Mouse (Mus musculus) kidney, postnatal 36 days (tissue): ENCODE data around the gene Sephs2.
"Not testable (repeated sequence)": the region's sequence is repeated elsewhere in the genome, so short reads cannot be mapped to it uniquely, and the experiment has no call there.

Experiments used
- DNase-seq, 2 experiments: peaks; one replicate each; pipeline ENCODE4 v3.0.0; 2021 to 2022; ENCODE audit warnings: mixed read lengths in 2 of 2

Sephs2 gene

GRCm38 (mm10) chr7:127270256-127270655, 3.6 kb downstream of the Sephs2 start:
- DNase-seq, result no peak

DNA sequence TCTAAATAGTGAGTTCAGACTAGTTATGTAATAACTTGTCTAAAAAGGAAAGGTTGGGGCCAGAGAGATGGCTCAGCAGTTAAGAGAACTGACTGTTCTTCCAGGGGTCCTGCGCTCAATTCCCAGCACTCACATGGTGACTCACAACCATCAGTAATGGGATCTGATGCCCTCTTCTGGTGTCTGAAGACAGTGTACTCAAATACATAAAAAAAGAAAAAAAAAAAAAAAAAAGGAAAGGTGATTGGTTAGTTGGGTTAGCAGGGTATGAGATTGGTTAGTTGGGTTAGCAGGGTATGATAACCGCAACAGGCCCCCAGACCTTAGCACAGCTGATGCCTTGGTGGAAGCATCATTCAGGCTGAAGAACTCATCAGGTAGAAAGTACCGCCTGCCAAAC, 10.3 kb downstream of the Sephs2 start:
- DNase-seq, result no peak

- no peak for DNase-seq
Observed at GRCm38 (mm10) chr7:127262218-127262961, 11.5 kb downstream of the Sephs2 start.

DNA sequence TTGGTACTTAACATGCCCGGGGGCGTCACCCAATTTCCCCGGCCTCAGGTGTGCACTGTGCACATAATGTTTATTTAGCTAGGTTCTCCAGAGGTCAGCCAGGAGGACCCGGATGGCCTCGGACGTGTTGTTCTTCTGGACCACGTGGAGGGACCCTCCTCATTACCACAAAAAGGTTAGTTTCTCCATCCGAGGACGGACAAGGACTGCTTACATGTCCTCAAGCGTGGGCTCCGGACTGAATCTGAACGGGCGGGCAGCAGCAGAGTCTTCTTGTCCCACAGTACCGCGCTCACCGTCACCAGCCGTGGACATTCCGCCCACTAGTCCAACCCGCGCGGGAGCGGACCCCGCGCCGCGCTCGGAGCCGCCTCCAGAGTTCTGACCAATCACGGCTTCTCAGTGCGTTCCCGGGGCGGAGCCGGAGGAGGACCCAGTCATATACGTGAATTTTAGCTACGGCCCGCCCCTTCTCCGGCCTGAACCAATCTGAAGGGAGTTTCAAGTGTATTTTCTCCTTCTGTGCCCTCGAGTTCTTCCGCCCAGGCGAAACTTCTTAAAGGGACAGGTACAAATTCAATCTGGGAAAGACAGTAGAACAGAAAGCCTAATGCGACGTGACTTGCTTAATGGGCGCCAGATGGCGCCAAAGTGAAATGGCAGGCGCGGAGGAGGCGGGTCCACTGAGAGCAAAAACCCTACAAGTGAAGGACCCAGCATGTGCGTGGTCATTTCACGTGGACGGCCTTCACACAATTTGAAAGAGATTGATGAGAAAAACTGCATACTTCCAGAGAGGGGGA, 13.3 kb downstream of the Sephs2 start, which contains the start of gene Dctpp1:
Gene Dctpp1, minus strand, starts transcription at position 401 of the 803 bp plus-strand sequence.
- peak; percentile 98 to 99 for DNase-seq

DNA sequence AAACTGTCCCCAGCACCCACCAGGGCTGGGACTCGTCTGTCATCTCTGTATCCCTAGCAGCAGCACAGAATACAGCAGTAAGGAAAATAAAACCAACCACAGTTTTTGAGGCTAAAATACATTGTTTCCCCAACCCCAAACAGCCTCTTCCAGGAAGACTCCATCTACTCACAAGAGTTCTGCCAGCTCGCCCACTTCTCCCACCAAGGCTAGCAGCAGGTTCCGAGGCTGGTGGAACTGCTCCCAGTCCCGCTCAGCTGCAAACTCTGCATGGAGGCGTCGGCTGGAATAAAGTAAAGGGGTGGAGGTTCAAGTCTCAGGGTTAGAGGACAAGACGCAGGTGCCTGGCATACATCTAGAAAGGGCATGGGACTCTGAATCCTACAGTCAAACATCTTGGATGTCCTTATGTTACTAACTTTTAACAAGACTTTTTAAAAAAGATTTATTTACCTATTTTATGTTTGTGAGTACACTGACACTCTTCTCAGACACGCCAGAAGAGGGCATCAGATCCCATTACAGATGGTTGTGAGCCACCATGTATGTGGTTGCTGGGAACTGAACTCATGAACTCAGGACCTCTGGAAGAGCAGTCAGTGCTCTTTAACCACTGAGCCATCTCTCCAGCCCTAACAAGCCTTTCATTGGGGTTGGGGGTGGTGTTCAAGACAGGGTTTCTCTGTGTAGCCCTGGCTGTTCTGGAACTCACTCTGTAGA, 14.5 kb downstream of the Sephs2 start:
- no peak for DNase-seq

GRCm38 (mm10) chr7:127256518-127256917, 17.3 kb downstream of the Sephs2 start:
- no peak for DNase-seq

- DNase-seq, result no peak
Observed at GRCm38 (mm10) chr7:127255965-127256364, 17.9 kb downstream of the Sephs2 start.

GRCm38 (mm10) chr7:127255008-127255407, 18.8 kb downstream of the Sephs2 start:
- DNase-seq, result no peak

- DNase-seq, result peak; percentile 95 to 97
Observed at GRCm38 (mm10) chr7:127253821-127254769, 19.8 kb downstream of the Sephs2 start.

DNA sequence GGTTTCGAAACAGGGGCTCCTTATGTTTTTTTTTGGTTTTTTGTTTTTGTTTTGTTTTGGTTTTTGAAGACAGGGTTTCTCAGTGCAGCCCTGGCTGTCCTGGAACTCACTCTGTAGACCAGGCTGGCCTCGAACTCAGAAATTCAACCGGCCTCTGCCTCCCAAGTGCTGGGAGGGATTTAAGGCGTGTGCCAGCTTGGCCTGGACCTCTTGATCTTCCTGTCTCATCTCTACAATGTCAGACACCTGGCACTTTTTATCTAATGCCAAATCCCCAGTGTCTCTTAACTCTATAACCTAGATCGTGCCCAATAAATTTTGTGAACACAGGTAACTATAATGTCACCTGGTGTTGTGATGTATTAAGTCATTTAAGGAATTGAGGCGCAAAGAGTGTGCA, 20.5 kb downstream of the Sephs2 start:
- DNase-seq, result no peak

GRCm38 (mm10) chr7:127252414-127252813, 21.4 kb downstream of the Sephs2 start:
- DNase-seq, result peak in 1 of 2 experiments; percentile 58

DNA sequence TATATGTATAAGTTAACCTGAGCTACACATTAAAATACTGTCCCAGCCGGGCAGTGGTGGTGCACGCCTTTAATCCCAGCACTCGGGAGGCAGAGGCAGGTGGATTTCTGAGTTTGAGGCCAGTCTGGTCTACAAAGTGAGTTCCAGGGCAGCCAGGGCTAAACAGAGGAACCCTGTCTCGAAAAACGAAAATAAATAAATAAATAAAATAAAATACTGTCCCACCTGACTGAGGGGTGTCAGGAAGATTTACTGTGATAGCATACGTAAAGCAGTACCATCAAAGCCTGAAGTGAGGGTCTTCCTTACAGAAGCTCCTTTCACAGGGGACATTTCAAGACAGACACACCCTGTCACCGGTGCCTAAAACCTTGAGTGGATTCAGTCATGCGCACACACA, 23.3 kb downstream of the Sephs2 start:
- DNase-seq, result not testable (repeated sequence)

DNA sequence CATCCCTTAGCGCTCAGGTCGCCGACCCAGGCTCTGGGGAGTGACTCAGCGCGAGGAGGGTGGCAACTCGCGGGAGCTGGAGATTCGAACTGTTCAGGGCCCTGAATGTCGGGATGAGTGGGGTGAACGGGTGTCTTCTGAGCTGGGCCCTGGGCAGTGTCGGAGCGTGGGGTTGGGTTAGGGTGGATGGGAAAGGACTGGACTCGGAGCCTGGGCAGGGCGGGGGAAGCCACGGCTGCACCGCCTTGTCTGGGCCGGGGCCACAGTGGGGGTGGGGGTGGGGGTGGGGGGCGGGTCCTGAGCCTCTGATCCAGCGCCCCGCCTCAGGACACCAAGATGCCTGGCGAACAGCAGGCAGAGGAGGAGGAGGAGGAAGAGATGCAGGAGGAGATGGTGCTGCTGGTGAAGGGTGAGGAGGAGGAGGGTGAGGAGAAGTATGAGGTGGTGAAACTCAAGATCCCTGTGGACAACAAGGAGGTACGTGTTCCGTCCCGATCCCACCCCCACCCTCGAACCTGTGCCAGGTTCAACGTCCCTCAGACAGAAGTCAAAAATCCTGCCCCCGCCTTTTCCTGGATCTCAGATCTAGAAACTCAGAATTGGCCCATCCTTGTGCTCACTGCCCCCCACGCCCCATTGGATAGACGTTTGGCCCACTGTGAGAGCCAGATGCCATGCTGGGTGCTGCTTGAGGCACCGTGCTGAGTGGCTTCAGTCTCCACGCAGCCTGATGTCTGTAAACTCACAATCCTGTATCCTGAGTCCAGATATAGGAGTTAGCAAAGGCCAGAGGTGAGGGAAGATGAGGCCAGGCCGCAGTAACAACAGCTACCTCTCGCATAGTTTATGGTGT, 29.0 kb downstream of the Sephs2 start:
- DNase-seq, result peak; percentile 52 to 72

GRCm38 (mm10) chr7:127243870-127244657, 29.8 kb downstream of the Sephs2 start, which contains the start of gene Zfp771:
TSS of gene Zfp771 (plus strand) at chr7:127244274.
- peak; percentile 98 to 100 for DNase-seq

DNA sequence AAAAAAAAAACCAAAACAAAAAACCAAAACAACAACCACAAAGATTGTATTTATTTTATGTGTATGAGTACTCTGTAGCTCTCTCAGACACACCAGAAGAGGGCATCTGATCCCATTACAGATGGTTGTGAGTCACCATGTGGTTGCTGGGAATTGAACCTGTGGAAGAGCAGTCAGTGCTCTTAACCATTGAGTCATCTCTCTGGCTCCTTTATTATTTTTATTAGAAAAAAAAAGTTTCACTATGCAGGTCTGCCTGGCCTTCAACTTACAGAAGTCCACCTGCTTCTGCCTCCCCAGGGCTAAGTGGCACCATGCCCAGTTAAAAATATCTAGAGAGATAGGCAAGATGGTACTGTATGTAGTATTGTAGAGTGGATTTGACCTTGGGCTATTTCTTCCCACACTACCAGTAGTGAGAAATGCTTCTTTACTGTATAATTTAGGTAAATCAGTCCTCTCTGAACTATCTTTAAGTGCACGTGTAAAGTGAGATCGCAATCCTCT, 30.4 kb downstream of the Sephs2 start:
- DNase-seq, result no peak

DNA sequence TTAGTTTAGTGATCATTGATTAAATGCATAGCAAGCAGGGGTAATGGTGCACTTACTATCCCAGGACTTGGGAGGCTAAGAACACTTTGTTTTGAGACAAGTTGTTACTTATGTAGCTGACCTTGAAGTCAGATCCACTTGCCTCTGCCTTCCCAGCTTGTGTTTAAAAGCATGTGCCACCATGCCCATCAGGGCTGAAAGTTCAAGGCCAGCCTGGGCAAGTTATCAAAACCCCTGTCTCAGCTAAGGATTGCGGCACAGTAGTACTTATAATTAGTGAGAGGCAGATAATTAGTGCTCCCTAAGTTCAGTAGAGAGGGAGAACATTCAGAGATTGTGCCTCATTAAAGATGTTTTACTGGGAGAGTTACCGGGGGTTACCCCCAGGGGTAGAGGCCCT, 39.1 kb downstream of the Sephs2 start:
- no peak for DNase-seq

- DNase-seq, result no peak
Observed at GRCm38 (mm10) chr7:127233765-127234164, 40.1 kb downstream of the Sephs2 start.

- DNase-seq, result no peak
Observed at GRCm38 (mm10) chr7:127233368-127233749, 40.5 kb downstream of the Sephs2 start.

GRCm38 (mm10) chr7:127232622-127233367, 41.1 kb downstream of the Sephs2 start, which contains the start of the genes Zfp553 and Sept1:
TSS of gene Zfp553 (plus strand) at chr7:127233061.
TSS of gene Sept1 (minus strand) at chr7:127233130.
- peak; percentile 88 to 92 for DNase-seq
